Mouse (Mus musculus): ENCODE measurements at regions not wholly inside any gene's neighbourhood (a gene's known extent, or its start where the extent isn't known, plus 50 kb on each side); places are given as distances from the start of the nearest gene placed in this dataset.
"Not testable (repeated sequence)": the region's sequence is repeated elsewhere in the genome, so short reads cannot be mapped to it uniquely, and the experiment has no call there.

DNA sequence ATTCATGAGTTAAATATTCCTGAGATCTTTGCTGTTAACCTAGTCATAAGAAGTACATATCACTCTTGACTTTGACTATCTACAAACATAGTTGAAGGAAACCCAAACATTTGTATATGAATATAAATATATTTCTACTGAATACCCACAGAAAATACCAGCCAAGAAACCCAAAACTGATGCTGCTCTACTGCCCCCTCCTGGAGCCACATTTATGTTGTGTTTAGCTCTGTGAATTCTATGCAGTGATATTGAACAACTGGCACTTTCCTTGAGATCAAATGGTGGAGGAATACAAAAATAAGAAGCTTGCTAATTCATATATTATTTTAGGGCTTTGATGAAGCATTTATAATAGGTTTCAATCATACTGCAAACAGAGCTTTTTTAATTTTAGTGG is 89.7 kb upstream of the Mageb16 start:
- in situ Hi-C loops (cut with MboI, MseI), result loop anchor here in 1 of 2 experiments (10.0 kb wide), 1 partner anchor 1966 kb away; the partner anchor contains the start of gene Prkx

- in situ Hi-C loops (cut with MboI, MseI), result not testable (repeated sequence)
These were observed 87.4 kb upstream of the Mageb16 start for GRCm38 (mm10) chrX:79758596-79758995.

Data from T-helper 17 cell (primary cell).